Mouse (Mus musculus) retina, postnatal 7 days (tissue): ENCODE measurements around the gene Tmem200b.

Experiments
- DNase-seq: peaks from one replicate; pipeline ENCODE4 v3.0.0-alpha.2; 2012; ENCODE audit warnings: low read depth, low spot score

Gene Tmem200b

GRCm38 (mm10) chr4:131910237-131910994 lies 11.2 kb upstream of the Tmem200b start:
- DNase-seq: no peak

- no peak for DNase-seq
These were observed 10.1 kb upstream of the Tmem200b start for GRCm38 (mm10) chr4:131911521-131911920.

GRCm38 (mm10) chr4:131913526-131913925 lies 8.0 kb upstream of the Tmem200b start:
- no peak for DNase-seq

- DNase-seq: no peak
These were observed 7.4 kb upstream of the Tmem200b start for GRCm38 (mm10) chr4:131914046-131914643.

GRCm38 (mm10) chr4:131914891-131915469 lies 6.6 kb upstream of the Tmem200b start:
- DNase-seq: no peak

- no peak for DNase-seq
These were observed 5.7 kb upstream of the Tmem200b start for GRCm38 (mm10) chr4:131915821-131916328.

GRCm38 (mm10) chr4:131916425-131916824 lies 5.1 kb upstream of the Tmem200b start:
- DNase-seq: peak; percentile 44

- no peak for DNase-seq
These were observed 4.5 kb upstream of the Tmem200b start for GRCm38 (mm10) chr4:131917010-131917555.

GRCm38 (mm10) chr4:131918026-131918533 lies 3.5 kb upstream of the Tmem200b start:
- no peak for DNase-seq

- no peak for DNase-seq
These were observed 2.7 kb upstream of the Tmem200b start for GRCm38 (mm10) chr4:131918711-131919500.

- no peak for DNase-seq
These were observed 1.9 kb upstream of the Tmem200b start for GRCm38 (mm10) chr4:131919506-131920140.

- DNase-seq: no peak
These were observed 1.4 kb upstream of the Tmem200b start for GRCm38 (mm10) chr4:131920141-131920594.

- DNase-seq: no peak
These were observed 798 bp upstream of the Tmem200b start for GRCm38 (mm10) chr4:131920595-131921351.

- DNase-seq: no peak
These were observed 833 bp downstream of the Tmem200b start for GRCm38 (mm10) chr4:131922404-131922803.

GRCm38 (mm10) chr4:131924096-131924810 lies 2.7 kb downstream of the Tmem200b start:
- DNase-seq: peak; percentile 56

GRCm38 (mm10) chr4:131929146-131929545 lies 7.6 kb downstream of the Tmem200b start:
- DNase-seq: no peak

- DNase-seq: no peak
These were observed 17.9 kb downstream of the Tmem200b start for GRCm38 (mm10) chr4:131939459-131939858.

- DNase-seq: no peak
These were observed 19.3 kb downstream of the Tmem200b start for GRCm38 (mm10) chr4:131940846-131941245.

GRCm38 (mm10) chr4:131947848-131948247 lies 26.3 kb downstream of the Tmem200b start:
- DNase-seq: no peak
